Comparison of ENCODE assay signal across 13 mouse cellular contexts in genomic region chr10:123268568-123268967, GRCm38 (mm10). TPM values are rescaled to one million over a fixed set of nuclear protein-coding genes. Genes with fewer than 3 reads are reported as not detected.
DNase-seq lines count a peak whose midpoint lies in the region; ATAC-seq and TF ChIP-seq lines count a peak whose summit lies in the region.
"Had no signal": no experiment of that assay in that cellular context is flagged by ENCODE, and none has a peak within 500 bp of the region (broad histone marks: within the 10 kb centered on the region; RNA-seq: fewer than 3 reads in every experiment).

No protein-coding gene starts in this region.

- no peaks in the 10 kb centered on the region for H3K9me3 ChIP-seq in hindbrain, embryonic 16.5 days (ENCODE audit: control insufficient read depth, low read length)
- H3K9me3 ChIP-seq in midbrain, postnatal 0 days (ENCODE audit: low read length) = no peaks in the 10 kb centered on the region
- H3K9me3 ChIP-seq: limb, embryonic 10.5 days; lung, embryonic 15.5 days had no signal

- no peak for ATAC-seq in hindbrain, embryonic 16.5 days
- ATAC-seq in midbrain, postnatal 0 days (ENCODE audit: low FRiP score) = no peak
- ATAC-seq: activated CD4-positive, CD25-positive, alpha-beta regulatory T cell, adult 4 months had no signal

- H3K36me3 ChIP-seq in hindbrain, embryonic 16.5 days (ENCODE audit: control insufficient read depth, insufficient read depth, low read length) = no peaks in the 10 kb centered on the region
- H3K36me3 ChIP-seq in midbrain, postnatal 0 days (ENCODE audit: insufficient read depth, low read length) = no peaks in the 10 kb centered on the region
- H3K36me3 ChIP-seq: limb, embryonic 10.5 days; lung, embryonic 15.5 days had no signal

- no peak for TF ChIP-seq CTCF in midbrain, postnatal 0 days (IDR thresholded peaks at IDR 0.05)

- peaks cover 10% of the 10 kb centered on the region for H3K4me1 ChIP-seq in hindbrain, embryonic 16.5 days (ENCODE audit: control insufficient read depth, insufficient read depth, low read depth, low read length)
- no peaks in the 10 kb centered on the region; the same call in 1 of the 2 replicates for H3K4me1 ChIP-seq in midbrain, postnatal 0 days (ENCODE audit: insufficient read depth, low read length)

- H3K27me3 ChIP-seq in hindbrain, embryonic 16.5 days (replicated peaks; ENCODE audit: control insufficient read depth, insufficient read depth, low read length) = no peaks in the 10 kb centered on the region
- H3K27me3 ChIP-seq in midbrain, postnatal 0 days (ENCODE audit: insufficient read depth, low read length) = no peaks in the 10 kb centered on the region

- WGBS in hindbrain, embryonic 16.5 days = 68% methylated on average over 10 of the region's 10 CpGs
- 65% methylated on average over 10 of the region's 10 CpGs for WGBS in midbrain, postnatal 0 days

- no peak overlapping the region for H3K9ac ChIP-seq in hindbrain, embryonic 16.5 days (ENCODE audit: low read depth, low read length)
- H3K9ac ChIP-seq in midbrain, postnatal 0 days (replicated peaks; ENCODE audit: low read length, poor library complexity, severe bottlenecking) = 0 out of 2 replicates have a peak overlapping the region, but pooled peaks have one; percentile 8
- H3K9ac ChIP-seq: lung, embryonic 15.5 days had no signal

- H3K4me3 ChIP-seq in hindbrain, embryonic 16.5 days (ENCODE audit: low read length) = no peak overlapping the region
- H3K4me3 ChIP-seq in midbrain, postnatal 0 days (ENCODE audit: low read depth, low read length) = peak overlapping the region; percentile 72
- H3K4me3 ChIP-seq: limb, embryonic 10.5 days; lung, embryonic 15.5 days had no signal

- DNase-seq in layer of hippocampus, adult 11-12 months (ENCODE audit: low spot score) = peak; percentile 48
- DNase-seq in layer of hippocampus, adult 9-10 months (ENCODE audit: low spot score) = no peak
- peak; percentile 43 for DNase-seq in adrenal gland, adult 8-10 months
- no peak for DNase-seq in midbrain, postnatal 0 days (ENCODE audit: low spot score)
- DNase-seq in thymus, postnatal 25 days = no peak
- DNase-seq in cerebellum, adult 9-11 months = no peak
- DNase-seq in gastrocnemius, postnatal 25 days = no peak
- DNase-seq: cerebellum, adult 18-20 months; kidney, adult 11 months had no signal

- H3K4me2 ChIP-seq in hindbrain, embryonic 16.5 days (ENCODE audit: low read length) = peak overlapping the region; percentile 31
- H3K4me2 ChIP-seq in midbrain, postnatal 0 days (ENCODE audit: low read depth, low read length, poor library complexity, severe bottlenecking) = peak overlapping the region; percentile 72
- H3K4me2 ChIP-seq: lung, embryonic 15.5 days had no signal

- H3K27ac ChIP-seq in hindbrain, embryonic 16.5 days (ENCODE audit: low read depth, low read length) = no peak overlapping the region
- no peak overlapping the region for H3K27ac ChIP-seq in midbrain, postnatal 0 days (ENCODE audit: low read depth, low read length)
- H3K27ac ChIP-seq: limb, embryonic 10.5 days; lung, embryonic 15.5 days had no signal

RNA-seq across cellular contexts. Expression of gene Fam19a2, which starts 4.8 kb away (rescaled TPM):
- 1 to 10 TPM; 1.3 to 2.2 (median 1.9) TPM for total RNA-seq in adrenal gland, adult 8-10 months (2022)
- 52.4 and 57.1 TPM in 2 replicates for polyA plus RNA-seq in hindbrain, embryonic 16.5 days (2015; fragmentation: Nextera tagmentation; extraction: Ambion mirVana)
- total RNA-seq in midbrain, postnatal 0 days (2014; rRNA removed) = 146 and 167 TPM in 2 replicates
- polyA plus RNA-seq in midbrain, postnatal 0 days (2015; fragmentation: Nextera tagmentation; extraction: Ambion mirVana) = 68.3 and 70.8 TPM in 2 replicates
- total RNA-seq in gastrocnemius, postnatal 25 days (2021) = not detected
- polyA plus RNA-seq: activated CD4-positive, CD25-positive, alpha-beta regulatory T cell, adult 4 months had no signal

Comparison
In these comparisons a context has a peak if more than half of its experiments do, and no peak if none do; other contexts are left out.
1. DNase-seq: peak in layer of hippocampus, adult 11-12 months (single experiment) and adrenal gland, adult 8-10 months (single experiment); none in layer of hippocampus, adult 9-10 months (single experiment), midbrain, postnatal 0 days (single experiment), thymus, postnatal 25 days (single experiment), cerebellum, adult 9-11 months (single experiment) and gastrocnemius, postnatal 25 days (single experiment).
2. RNA of gene Fam19a2, which starts 4.8 kb away (total RNA-seq): 146 to 167 TPM in midbrain, postnatal 0 days; 1.3 to 2.2 TPM in adrenal gland, adult 8-10 months and not detected in gastrocnemius, postnatal 25 days; every median in the first group is over 10 times any median in the second.